Mouse (Mus musculus): Measurements from ENCODE around the gene Depdc7. TPM values are rescaled to one million over a fixed set of nuclear protein-coding genes. Genes with fewer than 3 reads are reported as not detected.
A peak's percentile ranks its signal among the peaks of the same experiment; 100 is the strongest.

Depdc7 gene
- polyA plus RNA-seq (2016; fragmentation: Nextera tagmentation; extraction: Ambion mirVana), result 3.4 and 3.8 TPM in 2 replicates

- Histone ChIP-seq H3K27ac (replicated peaks) (no peak within 1 kb of the TSS), H3K9ac (replicated peaks) (peak within 1 kb of the TSS; percentile 71), H3K36me3 (no peaks in the 10 kb centered on the region), H3K4me1 (peaks cover 23% of the 10 kb centered on the region; the same call in 1 of the 2 replicates), H3K4me3 (peak within 1 kb of the TSS; percentile 70), H3K27me3 (peaks cover 43% of the 10 kb centered on the region), H3K4me2 (replicated peaks) (peak within 1 kb of the TSS; percentile 100), H3K9me3 (no peaks in the 10 kb centered on the region)
- peak; percentile 89 for ATAC-seq (ENCODE audit: low FRiP score, low read depth)
- WGBS, result under 1% methylated on average over 31 of the region's 31 CpGs
Measured at GRCm38 (mm10) chr2:104742741-104743064, at the start of gene Depdc7. Depdc7 (minus strand) TSS chr2:104742878.

- Histone ChIP-seq H3K9me3 (no peaks in the 10 kb centered on the region), H3K4me3 (no peak overlapping the region), H3K4me1 (no peaks in the 10 kb centered on the region), H3K4me2 (replicated peaks) (no peak overlapping the region), H3K36me3 (peaks cover 55% of the 10 kb centered on the region), H3K27ac (replicated peaks) (no peak overlapping the region), H3K9ac (replicated peaks) (no peak overlapping the region), H3K27me3 (no peaks in the 10 kb centered on the region)
- WGBS, result 83% methylated on average over 1 of the region's 1 CpGs
- no peak for ATAC-seq (ENCODE audit: low FRiP score, low read depth)
Measured at GRCm38 (mm10) chr2:104774763-104775162, 32.1 kb upstream of the Depdc7 start.

- WGBS, result 96% methylated on average over 1 of the region's 1 CpGs
- H3K4me3 ChIP-seq, result no peak overlapping the region
- no peak overlapping the region for H3K4me2 ChIP-seq (replicated peaks)
- no peak overlapping the region for H3K27ac ChIP-seq (replicated peaks)
- H3K27me3 ChIP-seq, result no peaks in the 10 kb centered on the region
- no peaks in the 10 kb centered on the region for H3K9me3 ChIP-seq
- H3K9ac ChIP-seq (replicated peaks), result no peak overlapping the region
- peaks cover 58% of the 10 kb centered on the region for H3K36me3 ChIP-seq
- no peak for ATAC-seq (ENCODE audit: low FRiP score, low read depth)
- no peaks in the 10 kb centered on the region for H3K4me1 ChIP-seq
Measured at GRCm38 (mm10) chr2:104768697-104769096, 26.0 kb upstream of the Depdc7 start.

- no peak for ATAC-seq (ENCODE audit: low FRiP score, low read depth)
- 97% methylated on average over 4 of the region's 4 CpGs for WGBS
Measured at GRCm38 (mm10) chr2:104764018-104764417, 21.3 kb upstream of the Depdc7 start.

GRCm38 (mm10) chr2:104763134-104763703 lies 20.5 kb upstream of the Depdc7 start:
- H3K4me3 ChIP-seq, result no peak overlapping the region
- no peaks in the 10 kb centered on the region for H3K9me3 ChIP-seq
- peaks cover 45% of the 10 kb centered on the region for H3K36me3 ChIP-seq
- H3K27ac ChIP-seq (replicated peaks), result no peak overlapping the region
- no peak overlapping the region for H3K4me2 ChIP-seq (replicated peaks)
- no peaks in the 10 kb centered on the region for H3K27me3 ChIP-seq
- H3K4me1 ChIP-seq, result peaks cover under 1% of the 10 kb centered on the region; the same call in 1 of the 2 replicates
- 88% methylated on average over 8 of the region's 8 CpGs for WGBS
- ATAC-seq (ENCODE audit: low FRiP score, low read depth), result no peak
- H3K9ac ChIP-seq (replicated peaks), result no peak overlapping the region

More at GRCm38 (mm10) chr2:104764018-104764417, 21.3 kb upstream of the Depdc7 start:
- H3K9ac ChIP-seq (replicated peaks), result no peak overlapping the region
- peaks cover 50% of the 10 kb centered on the region for H3K36me3 ChIP-seq
- no peaks in the 10 kb centered on the region for H3K9me3 ChIP-seq
- H3K4me3 ChIP-seq, result no peak overlapping the region
- no peak overlapping the region for H3K4me2 ChIP-seq (replicated peaks)
- no peaks in the 10 kb centered on the region for H3K27me3 ChIP-seq
- no peaks in the 10 kb centered on the region for H3K4me1 ChIP-seq
- H3K27ac ChIP-seq (replicated peaks), result no peak overlapping the region

GRCm38 (mm10) chr2:104750611-104751010 lies 7.9 kb upstream of the Depdc7 start:
- no peak for ATAC-seq (ENCODE audit: low FRiP score, low read depth)
- WGBS, result 60% methylated on average over 3 of the region's 3 CpGs

GRCm38 (mm10) chr2:104748652-104749183 lies 6.0 kb upstream of the Depdc7 start:
- H3K9me3 ChIP-seq, result no peaks in the 10 kb centered on the region
- H3K9ac ChIP-seq (replicated peaks), result no peak overlapping the region
- H3K27me3 ChIP-seq, result peaks cover 3% of the 10 kb centered on the region
- 87% methylated on average over 5 of the region's 5 CpGs for WGBS
- 0 out of 2 replicates have a peak, but pooled peaks cover 6% of the 10 kb centered on the region for H3K36me3 ChIP-seq
- ATAC-seq (ENCODE audit: low FRiP score, low read depth), result no peak
- no peak overlapping the region for H3K4me3 ChIP-seq
- no peak overlapping the region for H3K4me2 ChIP-seq (replicated peaks)
- H3K27ac ChIP-seq (replicated peaks), result no peak overlapping the region
- no peaks in the 10 kb centered on the region for H3K4me1 ChIP-seq

More at GRCm38 (mm10) chr2:104750611-104751010, 7.9 kb upstream of the Depdc7 start:
- H3K27me3 ChIP-seq, result no peaks in the 10 kb centered on the region
- 0 out of 2 replicates have a peak, but pooled peaks cover 7% of the 10 kb centered on the region for H3K36me3 ChIP-seq
- H3K4me1 ChIP-seq, result no peaks in the 10 kb centered on the region
- H3K9me3 ChIP-seq, result no peaks in the 10 kb centered on the region
- no peak overlapping the region for H3K4me3 ChIP-seq
- H3K27ac ChIP-seq (replicated peaks), result no peak overlapping the region
- H3K4me2 ChIP-seq (replicated peaks), result no peak overlapping the region
- H3K9ac ChIP-seq (replicated peaks), result no peak overlapping the region

- Histone ChIP-seq H3K9me3 (no peaks in the 10 kb centered on the region), H3K36me3 (no peaks in the 10 kb centered on the region), H3K27me3 (peaks cover 27% of the 10 kb centered on the region), H3K27ac (replicated peaks) (no peak overlapping the region), H3K4me1 (peaks cover 16% of the 10 kb centered on the region; the same call in 1 of the 2 replicates), H3K4me3 (no peak overlapping the region), H3K9ac (replicated peaks) (no peak overlapping the region), H3K4me2 (replicated peaks) (no peak overlapping the region)
- no peak for ATAC-seq (ENCODE audit: low FRiP score, low read depth)
- 56% methylated on average over 8 of the region's 8 CpGs for WGBS
Measured at GRCm38 (mm10) chr2:104746251-104746650, 3.6 kb upstream of the Depdc7 start.

GRCm38 (mm10) chr2:104743971-104744370 lies 1.3 kb upstream of the Depdc7 start:
- no peaks in the 10 kb centered on the region for H3K9me3 ChIP-seq

GRCm38 (mm10) chr2:104743160-104743559 lies 482 bp upstream of the Depdc7 start:
- WGBS, result 23% methylated on average over 7 of the region's 7 CpGs
- no peak for ATAC-seq (ENCODE audit: low FRiP score, low read depth)

More at GRCm38 (mm10) chr2:104743971-104744370, 1.3 kb upstream of the Depdc7 start:
- peaks cover 23% of the 10 kb centered on the region; the same call in 1 of the 2 replicates for H3K4me1 ChIP-seq
- H3K36me3 ChIP-seq, result no peaks in the 10 kb centered on the region
- ATAC-seq (ENCODE audit: low FRiP score, low read depth), result no peak
- 47% methylated on average over 5 of the region's 5 CpGs for WGBS
- no peak overlapping the region for H3K4me2 ChIP-seq (replicated peaks)
- peaks cover 43% of the 10 kb centered on the region for H3K27me3 ChIP-seq
- H3K4me3 ChIP-seq, result no peak overlapping the region
- no peak overlapping the region for H3K27ac ChIP-seq (replicated peaks)
- H3K9ac ChIP-seq (replicated peaks), result no peak overlapping the region

GRCm38 (mm10) chr2:104741896-104742740 lies 560 bp downstream of the Depdc7 start:
- no peaks in the 10 kb centered on the region for H3K9me3 ChIP-seq
- H3K4me3 ChIP-seq, result peak overlapping the region; percentile 70
- 3% methylated on average over 46 of the region's 46 CpGs for WGBS
- ATAC-seq (ENCODE audit: low FRiP score, low read depth), result 0 out of 2 replicates have a peak, but pooled peaks have one; percentile 2
- H3K4me1 ChIP-seq, result peaks cover 23% of the 10 kb centered on the region; the same call in 1 of the 2 replicates
- H3K36me3 ChIP-seq, result no peaks in the 10 kb centered on the region
- H3K4me2 ChIP-seq (replicated peaks), result peak overlapping the region; percentile 100
- peak overlapping the region; percentile 71 for H3K9ac ChIP-seq (replicated peaks)
- peaks cover 43% of the 10 kb centered on the region for H3K27me3 ChIP-seq
- no peak overlapping the region for H3K27ac ChIP-seq (replicated peaks)

More at GRCm38 (mm10) chr2:104743160-104743559, 482 bp upstream of the Depdc7 start:
- Histone ChIP-seq H3K9me3 (no peaks in the 10 kb centered on the region), H3K4me3 (peak overlapping the region; percentile 70), H3K27ac (replicated peaks) (no peak overlapping the region), H3K4me1 (peaks cover 23% of the 10 kb centered on the region; the same call in 1 of the 2 replicates), H3K27me3 (peaks cover 43% of the 10 kb centered on the region), H3K36me3 (no peaks in the 10 kb centered on the region), H3K4me2 (replicated peaks) (peak overlapping the region; percentile 100), H3K9ac (replicated peaks) (no peak overlapping the region)

Data from midbrain, embryonic 12.5 days (tissue).